Mouse (Mus musculus): Measurements from ENCODE around the gene Rab11b. TPM values are rescaled to one million over a fixed set of nuclear protein-coding genes. Genes with fewer than 3 reads are reported as not detected.

The Rab11b gene
- total and polyA plus RNA-seq, 2 experiments from 2014 or later = 106 to 560 TPM

DNA sequence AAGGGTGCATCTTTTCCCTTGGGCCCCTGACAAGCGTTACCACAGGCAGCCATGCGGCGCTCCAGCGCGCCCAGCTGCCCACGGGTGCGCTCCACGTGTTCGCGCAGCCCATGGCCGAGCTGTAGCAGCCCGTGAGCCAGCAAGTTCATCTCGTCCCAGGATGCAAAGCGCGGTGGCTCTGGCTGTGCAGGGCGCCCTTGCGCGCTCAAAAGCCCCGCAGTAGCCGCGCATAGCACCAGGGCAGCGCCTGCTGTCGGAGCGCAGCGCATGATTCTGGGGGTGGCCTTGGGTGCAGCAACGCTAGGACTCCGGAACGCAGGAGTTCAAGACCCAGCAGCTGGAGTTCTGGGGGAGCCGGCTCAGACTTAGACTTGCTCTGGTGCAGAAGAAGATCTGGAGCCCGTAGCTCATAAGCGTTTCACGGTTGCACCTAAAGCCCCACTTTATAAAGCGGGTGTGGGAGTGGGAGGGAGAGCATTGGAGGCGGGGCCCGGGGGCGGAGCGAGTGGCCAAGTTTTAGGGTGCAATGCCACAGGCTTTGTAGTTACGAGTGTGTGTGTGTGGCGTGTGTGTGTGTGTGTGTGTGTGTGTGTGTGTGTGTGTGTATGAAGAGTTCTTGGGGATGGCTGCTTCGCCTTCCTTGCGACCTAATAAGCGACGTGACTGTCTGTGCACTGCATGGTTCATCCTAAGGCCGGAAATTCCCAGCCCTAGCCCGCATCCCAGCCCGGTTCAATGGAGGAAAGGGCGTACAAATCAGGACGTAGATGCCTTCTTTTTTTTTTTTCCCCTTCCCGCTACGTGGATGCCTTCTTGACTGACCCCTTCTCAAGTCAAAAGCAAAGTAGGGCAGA is 21.0 kb upstream of the Rab11b start, which contains the start of gene Angptl4:
Gene Angptl4 (minus strand): TSS at position 707 of the 854 bp plus-strand sequence.
- Histone ChIP-seq H3K27ac (ENCODE audit: low read depth, low read length) (0 out of 2 replicates have a peak within 1 kb of the TSS, but pooled peaks have one; percentile 45), H3K4me2 (ENCODE audit: low read depth) (peak within 1 kb of the TSS; percentile 83), H3K9me3 (ENCODE audit: low read length) (no peaks in the 10 kb centered on the region), H3K36me3 (ENCODE audit: insufficient read depth) (no peaks in the 10 kb centered on the region), H3K9ac (peak within 1 kb of the TSS; percentile 29; the same call in 1 of the 2 replicates), H3K4me1 (ENCODE audit: insufficient read depth) (no peaks in the 10 kb centered on the region; the same call in 1 of the 2 replicates), H3K4me3 (ENCODE audit: low read depth, low read length) (peak within 1 kb of the TSS; percentile 41), H3K27me3 (ENCODE audit: insufficient read depth, low read length) (no peaks in the 10 kb centered on the region)
- ATAC-seq = peak; percentile 86
- no peak for TF ChIP-seq CTCF (IDR thresholded peaks at IDR 0.05; ENCODE audit: low read depth)
- 2% methylated on average over 50 of the region's 50 CpGs for WGBS
- peak; percentile 46 for DNase-seq

DNA sequence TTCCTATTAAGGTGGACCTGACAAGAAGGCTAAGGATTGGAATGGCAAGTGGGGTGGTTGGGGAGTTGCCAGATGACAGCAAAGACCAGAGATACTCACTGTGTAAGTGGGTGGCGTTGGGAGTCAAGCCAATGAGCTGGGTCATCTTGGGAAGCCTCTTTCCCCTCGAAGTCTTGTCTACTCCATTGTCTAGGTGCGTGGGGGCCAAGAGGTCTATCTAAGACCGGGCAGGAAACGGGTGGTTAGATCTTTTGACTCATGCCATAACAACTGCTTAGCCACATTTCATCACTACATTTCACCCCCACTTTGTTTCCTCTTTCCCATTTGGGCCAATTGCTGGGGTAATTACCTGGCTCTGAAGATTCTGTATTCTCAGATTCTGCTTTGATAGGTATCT is 20.1 kb upstream of the Rab11b start:
- no peaks in the 10 kb centered on the region; the same call in 1 of the 2 replicates for H3K4me1 ChIP-seq (ENCODE audit: insufficient read depth)
- no peak overlapping the region for H3K9ac ChIP-seq
- peak overlapping the region; percentile 41; the same call in 1 of the 2 replicates for H3K4me3 ChIP-seq (ENCODE audit: low read depth, low read length)
- ATAC-seq (no peak), DNase-seq (no peak)
- no peaks in the 10 kb centered on the region for H3K36me3 ChIP-seq (ENCODE audit: insufficient read depth)
- peak overlapping the region; percentile 59; the same call in 1 of the 2 replicates for H3K27ac ChIP-seq (ENCODE audit: low read depth, low read length)
- H3K9me3 ChIP-seq (ENCODE audit: low read length) = no peaks in the 10 kb centered on the region
- H3K4me2 ChIP-seq (ENCODE audit: low read depth) = peak overlapping the region; percentile 83
- 87% methylated on average over 5 of the region's 5 CpGs for WGBS
- no peaks in the 10 kb centered on the region for H3K27me3 ChIP-seq (ENCODE audit: insufficient read depth, low read length)
- TF ChIP-seq CTCF (IDR thresholded peaks at IDR 0.05; ENCODE audit: low read depth) = no peak

DNA sequence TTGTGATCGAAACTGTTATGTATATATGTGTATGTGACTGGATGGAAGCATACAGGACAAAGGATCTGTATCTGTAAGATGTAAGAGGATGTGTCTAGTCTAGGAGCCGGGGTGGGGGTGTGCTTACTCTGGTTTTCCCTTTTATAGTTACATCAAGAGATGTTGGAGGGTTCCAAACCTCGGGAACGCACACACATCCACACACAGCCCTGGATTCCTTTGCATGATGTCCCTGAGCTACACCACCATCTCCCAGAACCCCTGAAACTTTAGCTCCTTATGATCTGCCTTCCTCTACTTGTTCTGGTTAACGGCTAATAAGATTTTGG is 19.6 kb upstream of the Rab11b start:
- no peaks in the 10 kb centered on the region for H3K9me3 ChIP-seq (ENCODE audit: low read length)
- 89% methylated on average over 5 of the region's 5 CpGs for WGBS
- H3K27ac ChIP-seq (ENCODE audit: low read depth, low read length) = peak overlapping the region; percentile 59; the same call in 1 of the 2 replicates
- DNase-seq = no peak
- no peak for ATAC-seq
- no peak for TF ChIP-seq CTCF (IDR thresholded peaks at IDR 0.05; ENCODE audit: low read depth)
- no peaks in the 10 kb centered on the region for H3K27me3 ChIP-seq (ENCODE audit: insufficient read depth, low read length)
- 0 out of 2 replicates have a peak overlapping the region, but pooled peaks have one; percentile 10 for H3K9ac ChIP-seq
- H3K36me3 ChIP-seq (ENCODE audit: insufficient read depth) = no peaks in the 10 kb centered on the region
- H3K4me3 ChIP-seq (ENCODE audit: low read depth, low read length) = no peak overlapping the region
- no peaks in the 10 kb centered on the region; the same call in 1 of the 2 replicates for H3K4me1 ChIP-seq (ENCODE audit: insufficient read depth)
- peak overlapping the region; percentile 83; the same call in 1 of the 2 replicates for H3K4me2 ChIP-seq (ENCODE audit: low read depth)

GRCm38 (mm10) chr17:33779271-33779966 is 19.1 kb upstream of the Rab11b start:
- no peak for TF ChIP-seq CTCF (IDR thresholded peaks at IDR 0.05; ENCODE audit: low read depth)
- WGBS = 39% methylated on average over 9 of the region's 9 CpGs
- no peaks in the 10 kb centered on the region; the same call in 1 of the 2 replicates for H3K4me1 ChIP-seq (ENCODE audit: insufficient read depth)
- peak; percentile 84 for ATAC-seq
- no peak overlapping the region for H3K9ac ChIP-seq
- H3K27me3 ChIP-seq (ENCODE audit: insufficient read depth, low read length) = no peaks in the 10 kb centered on the region
- no peaks in the 10 kb centered on the region for H3K9me3 ChIP-seq (ENCODE audit: low read length)
- H3K27ac ChIP-seq (ENCODE audit: low read depth, low read length) = peak overlapping the region; percentile 59
- DNase-seq = peak; percentile 86
- H3K36me3 ChIP-seq (ENCODE audit: insufficient read depth) = no peaks in the 10 kb centered on the region
- H3K4me2 ChIP-seq (ENCODE audit: low read depth) = peak overlapping the region; percentile 83; the same call in 1 of the 2 replicates
- H3K4me3 ChIP-seq (ENCODE audit: low read depth, low read length) = no peak overlapping the region

- 97% methylated on average over 4 of the region's 4 CpGs for WGBS
- no peak for TF ChIP-seq CTCF (IDR thresholded peaks at IDR 0.05; ENCODE audit: low read depth)
- H3K4me3 ChIP-seq (ENCODE audit: low read depth, low read length) = no peak overlapping the region
- no peak overlapping the region for H3K9ac ChIP-seq
- no peaks in the 10 kb centered on the region for H3K27me3 ChIP-seq (ENCODE audit: insufficient read depth, low read length)
- H3K4me1 ChIP-seq (ENCODE audit: insufficient read depth) = no peaks in the 10 kb centered on the region; the same call in 1 of the 2 replicates
- H3K4me2 ChIP-seq (ENCODE audit: low read depth) = no peak overlapping the region
- no peaks in the 10 kb centered on the region for H3K36me3 ChIP-seq (ENCODE audit: insufficient read depth)
- no peak for ATAC-seq
- DNase-seq = no peak
- H3K9me3 ChIP-seq (ENCODE audit: low read length) = no peaks in the 10 kb centered on the region
- no peak overlapping the region for H3K27ac ChIP-seq (ENCODE audit: low read depth, low read length)
Observed at GRCm38 (mm10) chr17:33775287-33775686, 15.0 kb upstream of the Rab11b start.

- H3K9ac ChIP-seq = no peak overlapping the region
- H3K9me3 ChIP-seq (ENCODE audit: low read length) = no peaks in the 10 kb centered on the region
- no peak overlapping the region for H3K4me3 ChIP-seq (ENCODE audit: low read depth, low read length)
- no peak for ATAC-seq
- DNase-seq = no peak
- H3K4me1 ChIP-seq (ENCODE audit: insufficient read depth) = no peaks in the 10 kb centered on the region; the same call in 1 of the 2 replicates
- no peak for TF ChIP-seq CTCF (IDR thresholded peaks at IDR 0.05; ENCODE audit: low read depth)
- no peak overlapping the region for H3K27ac ChIP-seq (ENCODE audit: low read depth, low read length)
- no peaks in the 10 kb centered on the region for H3K27me3 ChIP-seq (ENCODE audit: insufficient read depth, low read length)
- 90% methylated on average over 8 of the region's 8 CpGs for WGBS
- no peaks in the 10 kb centered on the region for H3K36me3 ChIP-seq (ENCODE audit: insufficient read depth)
- no peak overlapping the region for H3K4me2 ChIP-seq (ENCODE audit: low read depth)
Observed at GRCm38 (mm10) chr17:33774573-33775155, 14.3 kb upstream of the Rab11b start.
